Mouse (Mus musculus): ENCODE results near the gene Gm10491. TPM values are rescaled to one million over a fixed set of nuclear protein-coding genes. Genes with fewer than 3 reads are reported as not detected.
A peak's percentile ranks its signal among the peaks of the same experiment; 100 is the strongest.

The Gm10491 gene
- polyA plus RNA-seq, 1 experiment from 2014 or later, result not detected

- peak overlapping the region; percentile 55 for H3K4me3 ChIP-seq (replicated peaks)
- ATAC-seq (ENCODE audit: insufficient read depth), result 0 out of 2 replicates have a peak, but pooled peaks have one; percentile 2
- WGBS (ENCODE audit: insufficient replicate concordance), result 26% methylated on average over 21 of the region's 21 CpGs
- no peaks in the 10 kb centered on the region for H3K9me3 ChIP-seq (replicated peaks)
- H3K36me3 ChIP-seq (replicated peaks), result peaks cover 25% of the 10 kb centered on the region
- peaks cover 4% of the 10 kb centered on the region; the same call in 1 of the 2 replicates for H3K27me3 ChIP-seq
- peak overlapping the region; percentile 82 for H3K4me2 ChIP-seq
- H3K27ac ChIP-seq (replicated peaks), result no peak overlapping the region
- peak overlapping the region; percentile 32; the same call in 1 of the 2 replicates for H3K9ac ChIP-seq
- H3K4me1 ChIP-seq (replicated peaks), result peaks cover 28% of the 10 kb centered on the region
These were observed 29.1 kb downstream of the Gm10491 start for GRCm38 (mm10) chrX:7878495-7878894.

- Histone ChIP-seq H3K27me3 (peaks cover 4% of the 10 kb centered on the region; the same call in 1 of the 2 replicates), H3K4me3 (replicated peaks) (peak within 1 kb of the TSS; percentile 55), H3K27ac (replicated peaks) (no peak within 1 kb of the TSS), H3K36me3 (replicated peaks) (peaks cover 30% of the 10 kb centered on the region), H3K4me1 (replicated peaks) (peaks cover 26% of the 10 kb centered on the region), H3K9me3 (replicated peaks) (no peaks in the 10 kb centered on the region), H3K4me2 (peak within 1 kb of the TSS; percentile 82), H3K9ac (peak within 1 kb of the TSS; percentile 32; the same call in 1 of the 2 replicates)
- ATAC-seq (ENCODE audit: insufficient read depth), result peak; percentile 95
- WGBS (ENCODE audit: insufficient replicate concordance), result 13% methylated on average over 36 of the region's 38 CpGs
These were observed 29.6 kb downstream of the Gm10491 start, which contains the start of gene Pim2 for GRCm38 (mm10) chrX:7878007-7878419. TSS of gene Pim2 (plus strand) at chrX:7878262.

- H3K27ac ChIP-seq (replicated peaks), result no peak overlapping the region
- H3K9me3 ChIP-seq (replicated peaks), result no peaks in the 10 kb centered on the region
- H3K4me3 ChIP-seq (replicated peaks), result no peak overlapping the region
- 59% methylated on average over 3 of the region's 3 CpGs for WGBS (ENCODE audit: insufficient replicate concordance)
- peaks cover 82% of the 10 kb centered on the region for H3K36me3 ChIP-seq (replicated peaks)
- peaks cover 8% of the 10 kb centered on the region for H3K4me1 ChIP-seq (replicated peaks)
- H3K27me3 ChIP-seq, result no peaks in the 10 kb centered on the region
- H3K9ac ChIP-seq, result no peak overlapping the region
- no peak overlapping the region for H3K4me2 ChIP-seq
- ATAC-seq (ENCODE audit: insufficient read depth), result no peak
These were observed 37.8 kb downstream of the Gm10491 start for GRCm38 (mm10) chrX:7869826-7870225.

- Histone ChIP-seq H3K4me2 (no peak overlapping the region), H3K4me1 (replicated peaks) (peaks cover 8% of the 10 kb centered on the region), H3K27me3 (no peaks in the 10 kb centered on the region), H3K9me3 (replicated peaks) (no peaks in the 10 kb centered on the region), H3K9ac (no peak overlapping the region), H3K27ac (replicated peaks) (no peak overlapping the region), H3K36me3 (replicated peaks) (peaks cover 69% of the 10 kb centered on the region), H3K4me3 (replicated peaks) (no peak overlapping the region)
- 44% methylated on average over 2 of the region's 2 CpGs for WGBS (ENCODE audit: insufficient replicate concordance)
- ATAC-seq (ENCODE audit: insufficient read depth), result no peak
These were observed 39.1 kb downstream of the Gm10491 start for GRCm38 (mm10) chrX:7868506-7868905.

GRCm38 (mm10) chrX:7867141-7867540 is 40.5 kb downstream of the Gm10491 start:
- WGBS (ENCODE audit: insufficient replicate concordance), result 88% methylated on average over 1 of the region's 1 CpGs
- peaks cover 60% of the 10 kb centered on the region for H3K36me3 ChIP-seq (replicated peaks)

GRCm38 (mm10) chrX:7865786-7866185 is 41.8 kb downstream of the Gm10491 start:
- Histone ChIP-seq H3K4me1 (replicated peaks) (peaks cover 16% of the 10 kb centered on the region), H3K27ac (replicated peaks) (no peak overlapping the region), H3K9me3 (replicated peaks) (no peaks in the 10 kb centered on the region), H3K4me3 (replicated peaks) (no peak overlapping the region), H3K4me2 (no peak overlapping the region), H3K36me3 (replicated peaks) (peaks cover 59% of the 10 kb centered on the region), H3K27me3 (no peaks in the 10 kb centered on the region), H3K9ac (no peak overlapping the region)
- WGBS (ENCODE audit: insufficient replicate concordance), result 31% methylated on average over 2 of the region's 2 CpGs
- no peak for ATAC-seq (ENCODE audit: insufficient read depth)

More at GRCm38 (mm10) chrX:7867141-7867540, 40.5 kb downstream of the Gm10491 start:
- Histone ChIP-seq H3K9me3 (replicated peaks) (no peaks in the 10 kb centered on the region), H3K27me3 (no peaks in the 10 kb centered on the region), H3K27ac (replicated peaks) (no peak overlapping the region), H3K4me1 (replicated peaks) (peaks cover 8% of the 10 kb centered on the region), H3K4me3 (replicated peaks) (no peak overlapping the region), H3K9ac (no peak overlapping the region), H3K4me2 (no peak overlapping the region)
- no peak for ATAC-seq (ENCODE audit: insufficient read depth)

GRCm38 (mm10) chrX:7865343-7865742 is 42.3 kb downstream of the Gm10491 start:
- H3K4me2 ChIP-seq, result no peak overlapping the region
- no peak for ATAC-seq (ENCODE audit: insufficient read depth)
- 43% methylated on average over 2 of the region's 2 CpGs for WGBS (ENCODE audit: insufficient replicate concordance)
- H3K36me3 ChIP-seq (replicated peaks), result peaks cover 55% of the 10 kb centered on the region
- no peak overlapping the region for H3K4me3 ChIP-seq (replicated peaks)
- H3K9ac ChIP-seq, result no peak overlapping the region
- no peak overlapping the region for H3K27ac ChIP-seq (replicated peaks)
- H3K9me3 ChIP-seq (replicated peaks), result no peaks in the 10 kb centered on the region
- H3K27me3 ChIP-seq, result no peaks in the 10 kb centered on the region
- peaks cover 20% of the 10 kb centered on the region for H3K4me1 ChIP-seq (replicated peaks)

- H3K4me2 ChIP-seq, result no peak overlapping the region
- no peak overlapping the region for H3K27ac ChIP-seq (replicated peaks)
- H3K4me3 ChIP-seq (replicated peaks), result no peak overlapping the region
- H3K4me1 ChIP-seq (replicated peaks), result peaks cover 27% of the 10 kb centered on the region
- ATAC-seq (ENCODE audit: insufficient read depth), result no peak
- H3K9ac ChIP-seq, result no peak overlapping the region
- no peaks in the 10 kb centered on the region for H3K9me3 ChIP-seq (replicated peaks)
- WGBS (ENCODE audit: insufficient replicate concordance), result 45% methylated on average over 3 of the region's 3 CpGs
- H3K27me3 ChIP-seq, result no peaks in the 10 kb centered on the region
- H3K36me3 ChIP-seq (replicated peaks), result peaks cover 51% of the 10 kb centered on the region
These were observed 43.1 kb downstream of the Gm10491 start for GRCm38 (mm10) chrX:7864551-7864950.

- H3K27ac ChIP-seq (replicated peaks), result no peak overlapping the region
- H3K4me3 ChIP-seq (replicated peaks), result no peak overlapping the region
- no peak for ATAC-seq (ENCODE audit: insufficient read depth)
- H3K4me1 ChIP-seq (replicated peaks), result peaks cover 37% of the 10 kb centered on the region
- 57% methylated on average over 1 of the region's 1 CpGs for WGBS (ENCODE audit: insufficient replicate concordance)
- no peak overlapping the region for H3K9ac ChIP-seq
- no peaks in the 10 kb centered on the region for H3K9me3 ChIP-seq (replicated peaks)
- no peak overlapping the region for H3K4me2 ChIP-seq
- no peaks in the 10 kb centered on the region for H3K27me3 ChIP-seq
- peaks cover 50% of the 10 kb centered on the region for H3K36me3 ChIP-seq (replicated peaks)
These were observed 44.5 kb downstream of the Gm10491 start for GRCm38 (mm10) chrX:7863181-7863580.

- Histone ChIP-seq H3K4me1 (replicated peaks) (peaks cover 29% of the 10 kb centered on the region), H3K4me3 (replicated peaks) (no peak overlapping the region), H3K4me2 (no peak overlapping the region), H3K36me3 (replicated peaks) (peaks cover 52% of the 10 kb centered on the region), H3K9me3 (replicated peaks) (no peaks in the 10 kb centered on the region), H3K27me3 (no peaks in the 10 kb centered on the region), H3K9ac (no peak overlapping the region), H3K27ac (replicated peaks) (no peak overlapping the region)
- peak; percentile 63 for ATAC-seq (ENCODE audit: insufficient read depth)
- WGBS (ENCODE audit: insufficient replicate concordance), result 37% methylated on average over 3 of the region's 3 CpGs
These were observed 48.4 kb downstream of the Gm10491 start for GRCm38 (mm10) chrX:7859191-7859753.
